Mouse (Mus musculus): Measurements from ENCODE around the gene Ggnbp2. TPM values are rescaled to one million over a fixed set of nuclear protein-coding genes. Genes with fewer than 3 reads are reported as not detected.

Gene Ggnbp2
- total RNA-seq (2021) = 10 to 100 TPM; 55.5 to 64.4 TPM

DNA sequence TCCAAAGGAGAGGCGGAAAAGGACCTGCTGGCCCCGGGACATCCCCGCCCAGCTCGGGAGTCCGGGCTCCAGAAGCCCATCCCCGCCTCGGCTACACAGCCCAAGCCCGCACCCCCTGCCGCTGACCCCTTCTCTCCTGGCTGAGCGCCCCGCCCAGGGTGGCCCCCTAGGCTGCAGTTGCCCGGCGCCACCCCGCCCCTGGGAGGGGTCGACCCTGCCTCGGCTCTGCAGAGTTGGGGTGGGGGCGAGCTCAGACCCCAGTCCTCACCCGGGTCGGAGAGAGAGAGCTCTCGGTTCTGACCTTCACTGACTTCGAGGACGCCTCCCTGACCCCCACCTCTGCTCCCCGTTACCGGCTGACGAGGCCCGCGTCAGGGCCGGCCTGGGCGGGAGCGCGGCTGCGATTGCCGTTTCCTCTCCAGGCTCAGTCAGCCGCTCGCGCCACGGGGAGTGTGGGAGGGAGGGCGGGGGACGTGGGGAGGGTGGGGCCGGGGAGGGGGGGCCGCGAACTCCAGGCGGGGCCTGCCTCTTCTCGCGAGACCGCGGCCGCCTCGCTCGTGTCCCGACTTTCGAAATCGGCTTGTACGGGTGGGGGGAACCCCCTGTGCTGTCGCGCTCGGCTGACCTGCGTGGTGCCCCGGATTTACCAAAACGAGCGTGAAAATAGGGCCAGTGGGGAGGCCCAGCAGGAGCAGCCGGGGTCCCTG lies at the start of gene Ggnbp2:
Ggnbp2 (minus strand) TSS at position 481 of the 707 bp plus-strand sequence.
- peak; percentile 94 for DNase-seq

DNA sequence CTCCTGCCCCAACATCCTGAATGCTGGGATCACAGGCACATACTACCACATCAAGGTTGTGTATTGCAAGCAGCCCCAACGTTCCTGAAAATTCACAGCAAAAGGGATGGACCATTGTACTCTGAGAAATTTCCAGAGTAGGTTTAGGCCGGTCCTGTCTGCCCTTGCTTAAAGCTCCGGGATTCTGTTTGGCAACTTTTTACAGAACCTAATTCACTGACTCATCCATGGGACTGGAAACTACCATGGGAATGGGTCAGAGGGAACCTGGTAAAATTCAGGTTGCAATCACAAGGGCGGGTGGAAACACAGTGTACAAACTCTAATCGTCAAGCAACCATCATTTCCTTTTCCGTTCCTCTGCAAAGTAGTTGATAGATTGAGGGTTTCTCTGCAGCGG lies 49.3 kb upstream of the Ggnbp2 start:
- DNase-seq = no peak

DNA sequence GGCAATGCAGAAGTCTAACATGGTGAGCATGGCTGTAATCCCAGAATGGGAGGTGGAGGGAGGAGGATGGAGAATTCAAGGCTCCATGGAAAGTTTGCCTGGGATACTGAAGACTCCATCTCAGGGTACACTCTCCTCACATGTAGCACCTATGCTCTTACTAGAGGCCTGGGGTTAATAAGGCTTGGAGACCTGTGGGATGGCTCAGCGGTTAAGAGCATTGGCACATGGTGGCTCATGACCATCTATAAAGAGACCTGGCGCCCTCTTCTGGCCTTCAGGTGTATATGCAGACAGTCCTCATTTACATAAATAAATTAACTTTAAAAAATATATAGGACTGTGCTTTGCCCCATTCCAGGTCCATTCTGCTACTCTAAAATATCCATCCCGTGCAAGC lies 48.7 kb upstream of the Ggnbp2 start:
- DNase-seq = peak; percentile 20

DNA sequence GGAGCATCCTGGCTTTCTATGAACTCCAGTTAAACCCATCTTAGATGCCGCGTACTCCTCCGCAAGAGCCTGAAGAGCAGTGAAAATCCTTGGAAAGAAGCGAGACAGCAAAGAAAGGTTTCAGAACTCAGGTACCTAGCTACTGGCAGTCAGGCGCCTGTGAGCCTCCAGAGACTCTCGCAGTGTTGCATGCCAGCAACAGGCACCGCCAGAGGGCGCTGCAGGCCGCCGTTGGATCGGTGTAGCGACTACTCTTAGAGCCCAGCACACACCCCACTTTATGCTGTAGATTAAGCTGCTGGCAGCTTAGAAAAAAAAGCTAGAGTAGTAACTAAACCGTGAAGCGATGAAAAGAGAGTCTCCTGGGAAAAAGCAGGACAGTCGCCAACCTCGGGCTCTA lies 47.8 kb upstream of the Ggnbp2 start:
- DNase-seq = peak; percentile 91

DNA sequence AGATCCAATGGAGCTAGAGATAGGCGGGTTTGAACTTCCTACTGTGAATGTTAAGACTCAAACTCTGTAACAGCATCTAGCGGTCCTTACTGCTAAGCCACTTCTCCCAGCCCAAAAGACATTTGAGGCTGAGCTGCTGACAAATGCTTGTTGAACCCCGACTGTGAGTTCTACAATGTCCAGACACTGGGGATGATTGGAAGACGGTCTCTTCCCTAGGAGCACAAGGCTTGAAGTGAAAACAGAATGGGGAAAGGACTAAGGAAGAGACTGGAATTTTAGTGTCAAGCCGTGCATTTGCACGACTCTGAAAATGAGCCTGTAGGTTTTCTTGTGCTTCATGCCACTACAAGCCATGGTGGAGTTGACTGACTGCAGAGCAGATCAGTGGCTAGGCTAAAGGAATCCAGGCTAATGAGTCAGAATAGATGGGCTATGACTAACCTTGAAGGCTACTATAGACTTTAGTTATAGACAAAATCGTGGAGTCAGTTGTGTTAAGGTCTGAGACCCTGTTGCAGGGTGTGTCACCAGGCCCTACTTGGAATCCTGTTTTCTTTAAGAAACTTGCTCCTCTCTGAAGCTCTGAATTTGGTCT lies 46.2 kb upstream of the Ggnbp2 start:
- DNase-seq = no peak

DNA sequence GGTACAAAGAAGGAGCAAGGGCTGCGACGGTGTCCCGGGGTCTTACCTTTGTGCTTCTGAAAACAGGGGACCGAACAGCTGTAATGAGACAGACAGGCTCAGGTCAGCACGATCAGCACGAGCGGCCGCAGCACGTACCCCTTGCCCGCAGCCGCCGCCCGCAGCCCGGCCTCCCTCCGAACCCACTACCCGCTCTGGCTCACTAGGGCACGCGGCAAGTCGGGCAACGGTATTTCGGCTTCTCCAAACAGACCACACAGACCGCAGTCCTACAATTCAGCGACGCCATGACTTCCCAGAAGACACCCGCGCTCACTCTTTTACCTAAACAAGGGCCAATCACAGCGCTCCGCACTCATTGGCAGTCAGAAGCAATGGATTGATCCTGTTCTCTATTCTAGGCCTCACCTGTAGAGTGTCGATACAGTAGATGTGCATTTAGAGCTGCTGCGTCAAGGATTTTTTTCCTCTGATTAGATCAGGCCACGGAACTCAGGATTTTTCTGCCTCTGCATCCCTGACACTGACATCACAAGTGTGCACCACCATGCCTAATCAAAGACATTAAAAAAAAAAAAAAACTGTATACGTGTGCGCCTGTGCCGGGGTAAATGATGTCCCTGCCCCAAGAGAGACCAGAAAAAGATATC lies 45.6 kb upstream of the Ggnbp2 start, which contains the start of gene Znhit3:
Znhit3 (minus strand) TSS at position 314 of the 650 bp plus-strand sequence.
- DNase-seq = peak; percentile 85

DNA sequence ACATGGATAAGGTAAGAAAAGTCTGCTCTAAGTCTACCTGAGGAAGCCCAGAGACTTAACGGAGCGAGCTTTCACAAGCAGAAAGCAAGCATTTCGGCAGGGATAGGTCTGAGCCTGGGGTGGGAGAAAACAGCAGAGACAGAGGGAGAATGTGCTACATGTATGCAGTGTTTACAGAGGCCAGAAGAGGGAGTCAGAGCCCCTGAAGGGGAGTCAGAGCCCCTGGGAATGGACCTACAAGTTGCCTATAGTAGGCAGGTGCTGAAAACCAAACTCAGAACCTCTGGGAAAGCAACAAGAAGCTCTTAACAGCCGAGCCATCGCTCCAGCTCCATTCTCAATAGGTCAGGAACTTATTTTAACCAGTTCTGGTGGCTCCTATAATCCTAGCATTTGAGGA lies 44.1 kb upstream of the Ggnbp2 start:
- DNase-seq = no peak

DNA sequence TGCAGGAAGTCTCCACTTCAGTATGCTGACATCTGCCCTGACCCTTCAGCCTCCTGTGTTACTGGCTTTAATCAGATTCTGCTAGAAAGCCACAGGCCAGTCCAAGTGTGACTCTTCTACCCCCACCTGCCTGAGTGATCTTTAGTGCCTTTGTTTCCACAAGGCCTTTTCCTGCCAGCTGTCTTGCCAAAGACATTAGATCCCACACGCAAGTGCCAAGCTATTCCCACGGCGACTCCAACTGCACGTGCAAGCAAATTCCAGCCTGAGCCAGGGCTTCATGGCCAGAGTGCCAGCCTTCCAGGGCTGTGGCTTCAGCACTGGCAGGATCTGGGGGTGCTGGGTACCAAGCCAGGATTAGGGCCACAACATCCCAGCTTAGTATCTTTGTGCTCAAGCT lies 39.8 kb upstream of the Ggnbp2 start:
- no peak for DNase-seq

DNA sequence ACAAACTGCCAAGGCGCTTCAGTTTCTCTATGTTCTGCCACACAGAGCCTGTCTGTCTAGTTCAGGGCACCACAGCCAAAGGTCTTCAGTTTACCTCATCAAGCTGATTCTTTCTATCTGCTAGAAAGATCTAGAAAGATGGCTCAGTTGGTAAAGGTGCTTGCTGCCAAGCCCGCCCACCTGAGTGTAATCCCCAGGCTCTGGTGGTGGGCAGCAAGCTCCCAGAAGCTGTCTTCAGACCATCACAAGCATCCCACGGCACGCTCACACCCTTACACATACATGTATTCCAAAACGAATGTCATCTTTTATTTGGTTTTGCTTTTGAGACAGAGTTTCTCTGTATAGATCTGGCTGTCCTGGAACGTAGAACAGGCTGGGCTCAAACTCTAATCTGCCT lies 37.9 kb upstream of the Ggnbp2 start:
- DNase-seq = no peak

DNA sequence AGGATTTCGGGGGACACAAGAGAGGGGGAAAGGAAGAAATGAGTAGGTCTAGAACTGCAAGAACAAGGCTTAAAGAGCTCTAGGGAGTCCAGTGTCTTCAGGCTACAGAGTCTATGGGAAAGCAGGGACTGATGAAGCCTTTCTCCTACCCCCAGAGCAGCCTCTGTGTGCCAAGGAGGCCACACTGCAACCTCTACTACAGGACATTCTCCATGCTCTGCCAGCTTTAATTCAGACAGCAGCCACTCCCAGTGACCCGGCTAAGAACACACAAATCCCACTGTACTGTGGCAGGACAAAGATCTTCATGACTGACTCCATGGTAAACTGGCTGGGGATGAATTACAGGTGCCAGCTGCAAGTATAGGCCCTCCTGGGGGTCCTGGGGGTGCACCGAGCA lies 36.5 kb upstream of the Ggnbp2 start:
- no peak for DNase-seq

DNA sequence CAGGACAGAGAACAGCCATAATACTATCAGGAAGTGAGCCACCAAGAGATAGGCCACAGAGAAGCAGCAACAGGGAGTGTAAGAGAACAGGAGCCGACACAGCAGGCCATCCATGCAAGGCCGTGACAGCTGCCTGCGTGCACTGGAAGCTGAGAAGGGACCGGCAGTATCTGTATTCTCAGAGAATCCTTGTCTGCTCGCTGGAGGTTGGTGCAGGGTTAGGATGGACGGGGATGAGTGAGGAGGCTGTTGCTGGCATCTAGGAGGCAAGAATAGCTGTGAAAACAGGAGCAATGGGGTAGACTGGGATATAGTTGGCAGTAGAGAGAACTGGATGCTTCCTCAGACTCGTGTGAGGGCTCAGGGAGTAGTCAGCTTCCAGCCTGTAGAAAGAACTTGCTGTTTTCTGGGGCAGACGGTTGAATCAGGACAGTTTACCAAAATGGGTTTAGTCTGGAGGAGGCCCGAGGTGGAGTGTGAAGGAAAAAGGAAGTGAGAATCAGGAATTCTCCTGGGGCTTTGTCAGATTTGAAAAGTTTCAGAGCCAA lies 34.1 kb upstream of the Ggnbp2 start:
- DNase-seq = no peak

DNA sequence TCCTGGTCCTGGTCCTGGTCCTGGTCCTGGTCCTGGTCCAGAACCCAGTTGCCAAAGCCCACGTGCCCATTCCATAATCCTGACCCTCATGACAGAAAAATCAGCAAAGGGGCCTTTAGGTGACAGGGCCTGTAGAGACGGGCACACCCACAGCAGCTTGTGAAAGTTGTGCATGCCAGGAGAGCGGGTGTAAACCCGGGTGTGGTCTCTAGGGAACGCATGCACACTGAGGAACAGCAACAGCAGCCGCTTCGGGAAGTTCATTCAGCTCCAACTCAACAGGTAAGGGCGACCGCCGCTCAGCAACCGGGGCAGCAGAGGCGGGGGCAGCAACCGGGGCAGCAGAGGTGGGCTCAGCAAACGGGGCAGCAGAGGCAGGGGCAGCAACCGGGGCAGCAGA lies 22.5 kb upstream of the Ggnbp2 start:
- no peak for DNase-seq

DNA sequence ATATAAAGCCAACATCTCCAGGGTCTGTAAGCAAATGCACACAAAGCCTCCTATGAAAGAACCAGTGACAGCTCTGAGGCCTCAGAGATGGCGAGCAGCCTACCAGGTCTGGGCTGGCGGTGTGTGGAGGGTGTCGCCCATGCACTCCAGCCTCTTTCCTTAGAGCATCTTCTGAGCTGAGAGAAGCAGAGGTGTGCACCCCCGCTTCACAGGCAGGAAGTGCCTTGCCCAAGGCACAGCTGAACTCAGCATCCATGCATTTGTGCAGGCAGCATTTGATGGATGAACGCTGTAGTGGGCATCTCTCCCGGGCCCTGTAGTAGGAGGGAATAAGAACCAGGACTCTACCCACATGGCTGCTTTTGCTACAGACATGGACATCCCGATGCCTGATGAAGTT lies 21.1 kb upstream of the Ggnbp2 start:
- DNase-seq = no peak

DNA sequence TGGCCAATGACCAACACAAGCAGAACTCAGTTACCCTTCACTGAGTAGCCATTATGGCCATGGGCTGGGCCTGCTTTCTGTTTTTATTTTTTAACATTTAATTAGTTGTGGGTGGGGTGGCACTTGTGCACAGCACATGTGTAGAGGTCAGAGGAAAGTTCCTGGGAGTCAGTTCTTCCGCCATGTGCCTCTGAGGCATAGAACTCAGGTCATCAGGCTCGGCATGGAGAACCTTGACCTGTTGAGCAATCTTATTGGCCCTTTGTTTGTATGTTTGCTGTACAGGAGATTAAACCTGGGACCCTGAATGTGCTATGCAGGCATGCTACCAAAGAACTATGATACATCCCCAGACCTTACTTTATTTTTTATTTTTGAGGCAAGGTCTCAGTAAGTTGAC lies 18.9 kb upstream of the Ggnbp2 start:
- DNase-seq = no peak

DNA sequence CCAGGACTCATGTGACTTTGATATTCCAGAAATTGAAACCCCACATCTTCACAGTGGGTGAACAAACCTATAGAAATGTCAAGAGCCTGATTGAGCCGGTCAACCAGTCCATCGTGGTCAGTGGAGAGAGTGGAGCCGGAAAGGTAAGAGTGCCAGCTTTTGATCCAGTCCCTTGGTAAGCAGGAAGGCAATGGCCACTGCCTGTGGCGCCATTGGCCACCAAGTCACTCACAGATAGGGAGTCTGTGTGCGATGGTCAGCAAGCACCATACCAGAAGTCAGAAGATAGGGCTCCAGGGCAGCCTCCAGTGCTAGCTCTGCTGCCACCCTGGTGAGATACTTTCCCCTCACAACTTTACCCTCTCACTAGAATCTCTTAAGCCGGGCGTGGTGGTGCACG lies 17.4 kb upstream of the Ggnbp2 start:
- DNase-seq = no peak

DNA sequence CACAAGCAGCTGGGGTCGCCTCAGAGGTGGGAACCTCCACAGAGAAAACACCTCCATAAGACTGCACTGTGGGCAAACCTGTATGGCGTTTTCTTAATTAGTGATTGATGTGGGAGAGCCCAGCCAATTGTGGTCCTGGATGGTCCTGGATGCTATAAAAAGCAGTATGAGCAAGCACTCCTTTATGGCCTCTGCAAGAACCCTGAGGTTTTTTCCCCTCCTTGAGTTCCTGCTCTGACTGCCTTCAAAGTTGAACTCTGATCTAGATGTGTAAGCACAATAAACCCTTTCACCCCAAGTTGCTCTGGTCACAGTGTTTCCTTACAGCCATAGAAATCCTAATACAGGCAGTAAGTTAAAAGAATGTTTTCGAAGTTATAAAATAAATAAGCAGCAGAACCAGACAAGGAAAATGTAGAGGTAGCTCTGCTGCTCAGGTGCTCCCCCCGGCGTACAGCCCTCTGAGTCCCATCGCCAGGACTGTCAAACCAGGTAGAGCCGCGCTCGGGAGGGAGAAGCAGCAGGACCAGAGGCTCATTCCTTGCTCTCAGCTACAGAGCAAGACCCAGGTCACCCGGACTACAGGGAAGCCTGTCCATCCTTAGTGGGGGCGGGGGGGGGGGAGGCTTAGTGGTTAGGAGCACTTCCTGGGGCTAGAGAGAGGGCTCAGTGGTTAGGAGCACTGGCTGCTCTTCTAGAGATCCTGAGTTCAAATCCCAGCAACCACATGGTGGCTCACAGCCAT lies 16.3 kb upstream of the Ggnbp2 start:
- no peak for DNase-seq

DNA sequence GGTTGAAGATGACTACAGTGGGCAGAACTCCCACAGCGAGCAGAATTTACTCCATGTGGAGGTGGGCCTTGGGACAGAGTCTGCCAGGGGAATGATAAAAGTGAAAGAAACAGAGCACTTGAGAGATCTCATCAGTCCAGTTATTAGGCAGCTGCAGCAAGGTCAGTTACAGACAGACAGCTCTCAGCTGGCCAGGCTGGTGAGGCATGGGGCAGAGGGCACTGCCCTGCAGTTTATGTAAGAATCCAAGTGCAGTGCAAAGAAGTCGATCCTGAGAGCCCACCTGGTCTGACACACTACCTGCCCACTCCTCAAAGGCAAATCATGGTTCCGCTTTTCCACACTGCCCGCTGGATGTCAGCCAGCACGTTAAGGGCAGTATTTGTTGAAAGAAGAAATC lies 15.6 kb upstream of the Ggnbp2 start:
- DNase-seq = no peak

DNA sequence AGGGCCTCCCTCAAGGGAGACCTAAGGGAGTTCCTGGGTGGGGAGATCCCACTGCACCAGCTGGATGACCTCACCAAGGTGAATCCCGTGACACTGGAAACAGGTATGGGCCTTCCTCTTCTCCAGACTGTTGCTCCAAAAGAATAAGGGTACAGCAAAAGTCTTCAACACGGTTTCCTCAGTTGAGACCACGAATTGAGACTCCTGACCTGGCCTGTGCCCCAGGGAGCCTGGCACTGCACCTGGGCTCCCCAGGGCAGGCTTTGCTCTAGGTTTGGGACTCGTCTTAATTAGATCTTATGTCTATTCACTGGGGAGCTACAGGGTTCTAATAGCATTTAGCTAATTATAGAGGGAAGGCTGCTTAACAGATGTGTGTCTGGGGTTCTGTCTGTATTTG lies 14.6 kb upstream of the Ggnbp2 start:
- no peak for DNase-seq

DNA sequence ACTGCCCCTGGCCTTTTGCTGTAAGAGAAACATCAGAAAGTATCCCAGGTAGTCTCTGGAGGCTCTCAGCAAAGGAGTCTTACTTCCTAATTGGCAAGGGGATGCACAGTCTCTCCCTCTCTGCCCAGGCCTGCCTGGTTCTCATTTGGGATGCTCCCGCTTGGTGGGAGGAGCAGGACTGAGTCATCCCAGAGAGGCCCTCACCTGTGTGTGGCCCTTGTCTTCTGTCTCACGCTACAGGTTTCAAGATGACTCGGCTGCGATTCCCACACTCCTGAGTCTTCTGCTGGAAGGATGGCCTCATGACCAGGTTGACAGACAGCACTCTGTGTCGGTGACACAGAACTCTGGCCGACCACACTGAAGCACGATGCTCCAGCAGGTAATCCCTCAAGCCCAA lies 11.7 kb upstream of the Ggnbp2 start:
- DNase-seq = no peak

DNA sequence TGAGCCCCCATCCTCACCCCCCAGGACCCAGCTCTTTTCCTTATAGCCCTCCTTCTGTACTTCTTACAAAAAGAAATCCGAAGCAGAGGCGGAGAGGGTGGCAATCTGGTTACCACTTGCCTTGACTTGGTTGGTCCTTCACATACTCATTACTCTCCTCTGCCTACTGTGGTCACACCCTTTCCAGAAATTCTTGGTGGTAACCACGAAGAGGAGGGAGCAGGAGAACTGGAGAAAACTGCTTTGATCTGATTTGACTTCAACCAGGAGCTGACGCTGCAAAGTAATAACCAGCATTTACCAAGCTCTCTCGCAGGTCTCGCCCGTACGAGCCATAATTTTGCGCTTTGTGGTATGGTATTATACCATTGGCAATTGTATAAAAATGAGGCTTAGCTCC lies 10.4 kb upstream of the Ggnbp2 start:
- DNase-seq = no peak

DNA sequence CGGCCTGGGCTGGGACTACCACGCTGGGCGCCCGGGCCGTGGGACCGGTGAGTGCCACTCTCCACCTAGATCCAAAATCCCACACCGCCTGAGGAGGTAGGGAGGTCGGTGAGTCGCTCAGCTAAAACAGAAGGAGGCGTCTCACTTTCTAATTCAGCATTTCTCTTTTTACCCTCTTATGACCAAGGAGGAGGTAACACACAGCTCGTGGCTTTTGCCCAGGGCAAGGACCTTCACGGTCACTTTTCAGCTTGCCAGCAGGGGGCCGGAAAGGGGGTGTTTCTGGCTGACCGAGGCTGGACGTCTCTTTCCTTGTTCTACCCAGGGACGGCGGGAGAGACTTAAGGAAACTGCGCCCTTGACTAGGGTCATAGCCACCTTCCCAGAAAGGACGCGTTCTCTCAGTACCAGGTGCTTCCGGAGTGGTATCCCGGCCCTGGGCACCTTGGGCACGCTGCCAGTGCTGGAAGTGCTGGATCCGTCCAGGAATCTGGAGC lies 9.9 kb upstream of the Ggnbp2 start:
- peak; percentile 80 for DNase-seq

DNA sequence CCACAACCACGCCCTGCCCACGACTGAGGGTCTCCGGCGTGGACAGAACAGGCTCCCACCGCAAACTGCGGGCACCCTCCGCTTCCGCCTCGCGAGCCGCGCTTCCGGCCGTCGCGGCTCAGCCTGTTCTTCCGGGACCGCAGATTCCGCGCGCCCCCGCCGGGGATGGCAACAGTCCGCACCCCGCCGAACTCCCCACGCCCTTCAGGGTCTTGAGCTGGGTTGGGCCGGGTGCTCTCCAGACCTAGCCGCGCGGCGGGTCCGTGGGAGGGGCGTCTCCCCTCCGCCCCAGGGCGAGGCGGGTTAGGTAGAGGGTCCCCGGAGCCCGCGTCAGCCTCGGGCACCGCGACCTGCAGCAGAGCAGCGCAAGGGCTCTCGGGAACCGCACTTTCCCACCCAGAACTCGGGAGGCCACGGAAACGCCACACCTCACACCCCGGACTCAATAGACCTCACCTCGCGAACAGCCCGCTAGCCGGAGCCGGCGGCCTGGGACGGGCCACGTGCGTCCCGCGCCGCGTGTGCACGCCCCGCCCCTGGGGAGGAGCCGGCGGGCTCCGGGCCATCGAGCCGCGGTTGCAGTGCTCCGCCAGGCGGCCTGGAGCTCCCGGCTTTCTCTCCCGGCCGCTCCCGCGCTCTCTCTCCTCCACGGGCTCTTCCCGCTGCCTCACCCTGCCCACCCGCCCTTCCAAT lies 9.3 kb upstream of the Ggnbp2 start, which contains the start of the genes Myo19 and Pigw:
Myo19 (plus strand) TSS at position 377 of the 693 bp plus-strand sequence.
Pigw (minus strand) TSS at position 514 of the 693 bp plus-strand sequence.
- peak; percentile 87 for DNase-seq
